ENCODE assay signal across 21 mouse cellular contexts in genomic region chr14:120378002-120378401, GRCm38 (mm10).
DNase-seq lines count a peak whose midpoint lies in the region; ATAC-seq and TF ChIP-seq lines count a peak whose summit lies in the region.
"Had no signal": no experiment of that assay in that cellular context is flagged by ENCODE, and none has a peak within 500 bp of the region (broad histone marks: within the 10 kb centered on the region; RNA-seq: fewer than 3 reads in every experiment).

No protein-coding gene starts in this region.

- no peak overlapping the region for H3K4me2 ChIP-seq in heart, embryonic 11.5 days
- H3K4me2 ChIP-seq in intestine, embryonic 15.5 days (replicated peaks), result 0 out of 2 replicates have a peak overlapping the region, but pooled peaks have one; percentile 5
- H3K4me2 ChIP-seq in hindbrain, embryonic 13.5 days, result no peak overlapping the region
- H3K4me2 ChIP-seq: limb, embryonic 12.5 days; liver, embryonic 15.5 days; midbrain, embryonic 11.5 days; stomach, embryonic 15.5 days had no signal

- no peaks in the 10 kb centered on the region for H3K9me3 ChIP-seq in heart, embryonic 11.5 days (replicated peaks; ENCODE audit: control insufficient read depth, low read length)
- H3K9me3 ChIP-seq in embryonic facial prominence, embryonic 10.5 days, result no peaks in the 10 kb centered on the region
- H3K9me3 ChIP-seq in intestine, embryonic 15.5 days, result no peaks in the 10 kb centered on the region
- no peaks in the 10 kb centered on the region for H3K9me3 ChIP-seq in hindbrain, embryonic 13.5 days
- H3K9me3 ChIP-seq: G1E; hindbrain, embryonic 10.5 days; limb, embryonic 12.5 days; liver, embryonic 15.5 days; stomach, embryonic 15.5 days had no signal

- DNase-seq in heart, adult 11 months, result peak; percentile 87
- no peak for DNase-seq in layer of hippocampus, adult 2 months (ENCODE audit: low spot score in 2 of 2)
- no peak for DNase-seq in layer of hippocampus, adult 8-10 months (ENCODE audit: low spot score in 2 of 2)
- no peak for DNase-seq in embryonic facial prominence, embryonic 10.5 days (ENCODE audit: low spot score)
- DNase-seq in cerebellum, postnatal 14 days, result no peak
- DNase-seq: adrenal gland, postnatal 25 days; cerebellum, adult 18-20 months; kidney, postnatal 10 days; layer of hippocampus, adult 9-11 months; retina, postnatal 1 day; thymus, adult 18-20 months; thymus, postnatal 4 days had no signal

- H3K4me1 ChIP-seq in heart, embryonic 11.5 days (ENCODE audit: control insufficient read depth, insufficient read depth, low read length), result peaks cover 23% of the 10 kb centered on the region
- H3K4me1 ChIP-seq in embryonic facial prominence, embryonic 10.5 days, result peaks cover 23% of the 10 kb centered on the region
- H3K4me1 ChIP-seq in intestine, embryonic 15.5 days (replicated peaks), result peaks cover 25% of the 10 kb centered on the region
- H3K4me1 ChIP-seq in hindbrain, embryonic 13.5 days (replicated peaks), result 0 out of 2 replicates have a peak, but pooled peaks cover 6% of the 10 kb centered on the region

- no peaks in the 10 kb centered on the region for H3K27me3 ChIP-seq in heart, embryonic 11.5 days (ENCODE audit: control insufficient read depth, insufficient read depth, low read length)
- H3K27me3 ChIP-seq in embryonic facial prominence, embryonic 10.5 days (replicated peaks; ENCODE audit: low read depth, poor library complexity, severe bottlenecking), result no peaks in the 10 kb centered on the region
- H3K27me3 ChIP-seq in intestine, embryonic 15.5 days (replicated peaks), result no peaks in the 10 kb centered on the region
- no peaks in the 10 kb centered on the region for H3K27me3 ChIP-seq in hindbrain, embryonic 13.5 days
- H3K27me3 ChIP-seq: limb, embryonic 12.5 days; liver, embryonic 15.5 days; stomach, embryonic 15.5 days had no signal

- H3K36me3 ChIP-seq in heart, embryonic 11.5 days (ENCODE audit: control insufficient read depth, insufficient read depth, low read length), result no peaks in the 10 kb centered on the region
- H3K36me3 ChIP-seq in embryonic facial prominence, embryonic 10.5 days (replicated peaks), result peaks cover 30% of the 10 kb centered on the region
- no peaks in the 10 kb centered on the region for H3K36me3 ChIP-seq in intestine, embryonic 15.5 days
- no peaks in the 10 kb centered on the region for H3K36me3 ChIP-seq in hindbrain, embryonic 13.5 days
- H3K36me3 ChIP-seq: hindbrain, embryonic 10.5 days had no signal

- no peak for ATAC-seq in heart, embryonic 11.5 days (replicated peaks; ENCODE audit: insufficient number of reproducible peaks, low FRiP score, low TSS enrichment)
- no peak; the same call in 1 of the 2 replicates for ATAC-seq in intestine, embryonic 15.5 days
- ATAC-seq in hindbrain, embryonic 13.5 days (ENCODE audit: low FRiP score), result no peak

- TF ChIP-seq CTCF in layer of hippocampus, adult 2 months (conservative IDR thresholded peaks at IDR 0.05), result no peak

- no peak overlapping the region for H3K4me3 ChIP-seq in heart, embryonic 11.5 days (ENCODE audit: low read depth, low read length)
- no peak overlapping the region for H3K4me3 ChIP-seq in layer of hippocampus, adult 2 months
- no peak overlapping the region for H3K4me3 ChIP-seq in embryonic facial prominence, embryonic 10.5 days
- no peak overlapping the region for H3K4me3 ChIP-seq in intestine, embryonic 15.5 days (replicated peaks)
- H3K4me3 ChIP-seq in hindbrain, embryonic 13.5 days, result no peak overlapping the region
- H3K4me3 ChIP-seq: hindbrain, embryonic 10.5 days; limb, embryonic 12.5 days; liver, embryonic 15.5 days; stomach, embryonic 15.5 days had no signal

- H3K9ac ChIP-seq in heart, embryonic 11.5 days (ENCODE audit: low read depth, low read length), result no peak overlapping the region
- no peak overlapping the region for H3K9ac ChIP-seq in intestine, embryonic 15.5 days
- H3K9ac ChIP-seq in hindbrain, embryonic 13.5 days, result no peak overlapping the region
- H3K9ac ChIP-seq: limb, embryonic 12.5 days; liver, embryonic 15.5 days; stomach, embryonic 15.5 days had no signal

- H3K27ac ChIP-seq in heart, embryonic 11.5 days (ENCODE audit: low read depth, low read length), result no peak overlapping the region
- 0 out of 2 replicates have a peak overlapping the region, but pooled peaks have one; percentile 6 for H3K27ac ChIP-seq in layer of hippocampus, adult 2 months
- H3K27ac ChIP-seq in embryonic facial prominence, embryonic 10.5 days (replicated peaks), result 0 out of 2 replicates have a peak overlapping the region, but pooled peaks have one; percentile 10
- 0 out of 2 replicates have a peak overlapping the region, but pooled peaks have one; percentile 34 for H3K27ac ChIP-seq in intestine, embryonic 15.5 days
- H3K27ac ChIP-seq in hindbrain, embryonic 13.5 days, result no peak overlapping the region
- H3K27ac ChIP-seq: hindbrain, embryonic 10.5 days; limb, embryonic 12.5 days; liver, embryonic 15.5 days; stomach, embryonic 15.5 days had no signal

- 63% methylated on average over 8 of the region's 8 CpGs for WGBS in heart, embryonic 11.5 days (ENCODE audit: insufficient replicate concordance)
- 65% methylated on average over 8 of the region's 8 CpGs for WGBS in embryonic facial prominence, embryonic 10.5 days
- 36% methylated on average over 8 of the region's 8 CpGs for WGBS in intestine, embryonic 15.5 days
- 73% methylated on average over 8 of the region's 8 CpGs for WGBS in hindbrain, embryonic 13.5 days

Comparison
In these comparisons a context has a peak if more than half of its experiments do, and no peak if none do; other contexts are left out.
1. H3K27ac ChIP-seq: peak in layer of hippocampus, adult 2 months (single experiment), embryonic facial prominence, embryonic 10.5 days (single experiment) and intestine, embryonic 15.5 days (single experiment); none in heart, embryonic 11.5 days (single experiment) and hindbrain, embryonic 13.5 days (single experiment).